Mouse (Mus musculus) liver, embryonic 11.5 days (tissue): ENCODE results near the gene Pgghg. TPM values are rescaled to one million over a fixed set of nuclear protein-coding genes. Genes with fewer than 3 reads are reported as not detected.
"Not testable (repeated sequence)": the region's sequence is repeated elsewhere in the genome, so short reads cannot be mapped to it uniquely, and the experiment has no call there.

ENCODE experiments used
- ATAC-seq: fragments of 200-750 bp; cut with Nextera tagmentation; replicated peaks from 2 replicates; pipeline ENCODE4 v1.8.0; 2017; ENCODE audit warnings: moderate number of reproducible peaks, mild to moderate bottlenecking, moderate TSS enrichment, moderate library complexity; ENCODE audit not compliant: low FRiP score
- DNase-seq: peaks from one replicate; pipeline ENCODE4 v3.0.0-alpha.2; 2017; ENCODE audit warnings: low spot score
- H3K27ac ChIP-seq: fragments of 300-500 bp; sonication (generic); 2 replicates; pipeline ENCODE4 v1.5.1; 2014; ENCODE audit warnings: mild to moderate bottlenecking, low read depth, low read length, control low read depth
- H3K27me3 ChIP-seq: fragments of 300-500 bp; sonication (generic); replicated peaks from 2 replicates; pipeline ENCODE4 v1.6.1; 2014; ENCODE audit warnings: low read length, mixed read lengths; ENCODE audit not compliant: control insufficient read depth, insufficient read depth
- H3K36me3 ChIP-seq: fragments of 300-500 bp; sonication (generic); 2 replicates; pipeline ENCODE4 v1.6.1; 2014; ENCODE audit warnings: mild to moderate bottlenecking, low read length, moderate library complexity, mixed read lengths; ENCODE audit not compliant: control insufficient read depth, insufficient read depth
- H3K4me1 ChIP-seq: fragments of 300-500 bp; sonication (generic); replicated peaks from 2 replicates; pipeline ENCODE4 v1.6.1; 2014; ENCODE audit warnings: low read length, mixed read lengths; ENCODE audit not compliant: control insufficient read depth, insufficient read depth
- H3K4me2 ChIP-seq: fragments of 300-500 bp; sonication (generic); 2 replicates; pipeline ENCODE4 v1.6.1; 2014; ENCODE audit warnings: mild to moderate bottlenecking, control low read depth, moderate library complexity
- H3K4me3 ChIP-seq: fragments of 300-500 bp; sonication (generic); 2 replicates; pipeline ENCODE4 v1.5.1; 2014; ENCODE audit warnings: low read depth, low read length, control low read depth
- H3K9ac ChIP-seq: fragments of 300-500 bp; sonication (generic); 2 replicates; pipeline ENCODE4 v1.6.1; 2014; ENCODE audit warnings: low read depth, low read length, control low read depth
- H3K9me3 ChIP-seq: fragments of 300-500 bp; sonication (generic); 2 replicates; pipeline ENCODE4 v1.6.1; 2016; ENCODE audit warnings: low read length, inconsistent platforms, mixed read lengths; ENCODE audit not compliant: control insufficient read depth
- WGBS: fragments of 180-500 bp; shearing (Covaris S2); extraction: QIAGEN DNeasy Blood & Tissue Kit; methylation state at CpG from one replicate; pipeline ENCODE4 v1.1.7; 2014; 5-methylcytosine and 5-hydroxymethylcytosine counted together
- polyA plus RNA-seq: library from polyadenylated mRNA; unstranded; fragments of >200 nt; fragmentation: Nextera tagmentation; extraction: Ambion mirVana; gene quantifications from 2 replicates; pipeline ENCODE4 v1.2.1, GENCODE M21; 2014

The Pgghg gene
- polyA plus RNA-seq, 1 experiment from 2014 or later, result 13.1 TPM

GRCm38 (mm10) chr7:140967862-140968591, 26.8 kb downstream of the Pgghg start:
- Histone ChIP-seq H3K36me3 (no peaks in the 10 kb centered on the region), H3K27ac (no peak overlapping the region), H3K4me1 (peaks cover 11% of the 10 kb centered on the region), H3K4me3 (no peak overlapping the region), H3K4me2 (peak overlapping the region; percentile 23; the same call in 1 of the 2 replicates), H3K27me3 (no peaks in the 10 kb centered on the region), H3K9ac (no peak overlapping the region), H3K9me3 (no peaks in the 10 kb centered on the region)
- WGBS, result 16% methylated on average over 14 of the region's 14 CpGs
- 0 out of 2 replicates have a peak, but pooled peaks have one; percentile 20 for ATAC-seq
- DNase-seq, result no peak

- not testable (repeated sequence) for H3K9me3 ChIP-seq, ATAC-seq, H3K9ac ChIP-seq, H3K4me3 ChIP-seq, H3K4me2 ChIP-seq, DNase-seq, H3K36me3 ChIP-seq, H3K27ac ChIP-seq, H3K27me3 ChIP-seq
- WGBS, result 20% methylated on average over 3 of the region's 3 CpGs
- H3K4me1 ChIP-seq, result peaks cover 11% of the 10 kb centered on the region
Measured at GRCm38 (mm10) chr7:140968710-140969109, 27.5 kb downstream of the Pgghg start.

- H3K27ac ChIP-seq, result no peak overlapping the region
- no peak overlapping the region for H3K4me2 ChIP-seq
- peaks cover 11% of the 10 kb centered on the region for H3K4me1 ChIP-seq
- DNase-seq (no peak), ATAC-seq (no peak)
- H3K36me3 ChIP-seq, result no peaks in the 10 kb centered on the region
- H3K4me3 ChIP-seq, result no peak overlapping the region
- 41% methylated on average over 7 of the region's 7 CpGs for WGBS
- no peaks in the 10 kb centered on the region for H3K9me3 ChIP-seq
- no peak overlapping the region for H3K9ac ChIP-seq
- H3K27me3 ChIP-seq, result no peaks in the 10 kb centered on the region
Measured at GRCm38 (mm10) chr7:140970931-140971330, 29.7 kb downstream of the Pgghg start.

GRCm38 (mm10) chr7:140971479-140972171, 30.4 kb downstream of the Pgghg start:
- ATAC-seq, result no peak; the same call in 1 of the 2 replicates
- Histone ChIP-seq H3K4me1 (peaks cover 11% of the 10 kb centered on the region), H3K27ac (peak overlapping the region; percentile 41; the same call in 1 of the 2 replicates), H3K9me3 (no peaks in the 10 kb centered on the region), H3K4me2 (no peak overlapping the region), H3K27me3 (no peaks in the 10 kb centered on the region), H3K9ac (no peak overlapping the region), H3K4me3 (no peak overlapping the region), H3K36me3 (no peaks in the 10 kb centered on the region)
- DNase-seq, result no peak
- 73% methylated on average over 8 of the region's 8 CpGs for WGBS

GRCm38 (mm10) chr7:140973396-140974165, 32.4 kb downstream of the Pgghg start:
- no peaks in the 10 kb centered on the region for H3K27me3 ChIP-seq
- WGBS, result 49% methylated on average over 14 of the region's 14 CpGs
- H3K27ac ChIP-seq, result no peak overlapping the region
- H3K4me2 ChIP-seq, result no peak overlapping the region
- no peaks in the 10 kb centered on the region for H3K36me3 ChIP-seq
- ATAC-seq (no peak), DNase-seq (no peak)
- no peak overlapping the region for H3K4me3 ChIP-seq
- H3K4me1 ChIP-seq, result peaks cover 11% of the 10 kb centered on the region
- no peak overlapping the region for H3K9ac ChIP-seq
- H3K9me3 ChIP-seq, result no peaks in the 10 kb centered on the region

- Histone ChIP-seq H3K27me3 (no peaks in the 10 kb centered on the region; the same call in 1 of the 2 replicates), H3K9me3 (no peaks in the 10 kb centered on the region), H3K4me1 (peaks cover 11% of the 10 kb centered on the region), H3K27ac (no peak overlapping the region), H3K4me2 (no peak overlapping the region), H3K36me3 (no peaks in the 10 kb centered on the region), H3K9ac (no peak overlapping the region), H3K4me3 (no peak overlapping the region)
- ATAC-seq (no peak), DNase-seq (no peak)
- WGBS, result 24% methylated on average over 9 of the region's 9 CpGs
Measured at GRCm38 (mm10) chr7:140974940-140975339, 33.7 kb downstream of the Pgghg start.

GRCm38 (mm10) chr7:140975465-140975864, 34.3 kb downstream of the Pgghg start:
- ATAC-seq (no peak), DNase-seq (no peak)
- Histone ChIP-seq H3K36me3 (no peaks in the 10 kb centered on the region), H3K27me3 (no peaks in the 10 kb centered on the region; the same call in 1 of the 2 replicates), H3K4me3 (no peak overlapping the region), H3K4me1 (peaks cover 11% of the 10 kb centered on the region), H3K9me3 (no peaks in the 10 kb centered on the region), H3K4me2 (no peak overlapping the region), H3K27ac (no peak overlapping the region), H3K9ac (no peak overlapping the region)
- WGBS, result 38% methylated on average over 3 of the region's 3 CpGs

- H3K36me3 ChIP-seq, H3K27ac ChIP-seq, H3K27me3 ChIP-seq, H3K4me2 ChIP-seq, H3K9ac ChIP-seq, ATAC-seq, H3K4me1 ChIP-seq, H3K9me3 ChIP-seq, DNase-seq, H3K4me3 ChIP-seq: not testable (repeated sequence)
- whole genome bisulfite sequencing, result 79% methylated on average over 9 of the region's 9 CpGs
Measured at GRCm38 (mm10) chr7:140976720-140977119, 35.5 kb downstream of the Pgghg start.
